Mouse (Mus musculus) heart, postnatal 36 days (tissue): ENCODE results near the gene Raly. TPM values are rescaled to one million over a fixed set of nuclear protein-coding genes. Genes with fewer than 3 reads are reported as not detected.

Source experiments
- DNase-seq, 2 experiments: peaks; one replicate each; pipeline ENCODE4 v3.0.0; 2021 to 2022
- intact Hi-C: fragments of 180-260 bp; cut with DNase I; formaldehyde crosslinking; loops from one replicate; pipeline ENCODE4 v1.15.1; 2025
- total RNA-seq, 2 experiments: library from RNA; stranded (reverse); gene quantifications; 2 replicates each; pipeline ENCODE4 v1.2.3; 2021

The Raly gene
- 100 to 1,000 TPM in 1 of 2 experiments, 10 to 100 TPM in 1; 99.3 to 104 TPM for total RNA-seq

- intact Hi-C loops, result loop anchor here (2.0 to 5.0 kb wide), 3 partner anchors 64 to 134 kb away; partner anchors contain the start of gene Eif2s2
- peak; percentile 91 to 94 for DNase-seq
These were observed at the start of gene Raly, which contains the start of gene a for GRCm38 (mm10) chr2:154790656-154791483. Raly (plus strand) TSS chr2:154791096. a (plus strand) TSS chr2:154791402.

GRCm38 (mm10) chr2:154742911-154743819, 47.7 kb upstream of the Raly start:
- intact Hi-C loops, result no loop called here
- DNase-seq, result no peak

GRCm38 (mm10) chr2:154743915-154744314, 47.0 kb upstream of the Raly start:
- DNase-seq, result no peak
- intact Hi-C loops, result no loop called here

- intact Hi-C loops, result no loop called here
- no peak for DNase-seq
These were observed 42.5 kb upstream of the Raly start for GRCm38 (mm10) chr2:154748383-154748782.

- intact Hi-C loops, result no loop called here
- DNase-seq, result no peak
These were observed 41.6 kb upstream of the Raly start for GRCm38 (mm10) chr2:154749046-154750036.

- no peak for DNase-seq
These were observed 39.0 kb upstream of the Raly start for GRCm38 (mm10) chr2:154751924-154752323.

GRCm38 (mm10) chr2:154754068-154754560, 36.8 kb upstream of the Raly start:
- intact Hi-C loops, result no loop called here
- DNase-seq, result no peak

More at GRCm38 (mm10) chr2:154751924-154752323, 39.0 kb upstream of the Raly start:
- intact Hi-C loops, result no loop called here

GRCm38 (mm10) chr2:154755791-154756190, 35.1 kb upstream of the Raly start:
- DNase-seq, result no peak
- intact Hi-C loops, result no loop called here

- intact Hi-C loops, result no loop called here
- no peak for DNase-seq
These were observed 33.2 kb upstream of the Raly start for GRCm38 (mm10) chr2:154757691-154758090.

GRCm38 (mm10) chr2:154758454-154758853, 32.4 kb upstream of the Raly start:
- intact Hi-C loops, result no loop called here
- DNase-seq, result no peak

GRCm38 (mm10) chr2:154763226-154763625, 27.7 kb upstream of the Raly start:
- DNase-seq, result no peak
- intact Hi-C loops, result no loop called here

- DNase-seq, result no peak
- intact Hi-C loops, result no loop called here
These were observed 25.9 kb upstream of the Raly start for GRCm38 (mm10) chr2:154764828-154765497.

- DNase-seq, result no peak
- intact Hi-C loops, result no loop called here
These were observed 25.3 kb upstream of the Raly start for GRCm38 (mm10) chr2:154765554-154766008.

- intact Hi-C loops, result no loop called here
- no peak for DNase-seq
These were observed 23.8 kb upstream of the Raly start for GRCm38 (mm10) chr2:154767051-154767450.

- DNase-seq, result no peak
- intact Hi-C loops, result no loop called here
These were observed 21.0 kb upstream of the Raly start, which contains the start of gene Gm14214 for GRCm38 (mm10) chr2:154769930-154770329. Gm14214 (minus strand) TSS chr2:154770030.

GRCm38 (mm10) chr2:154771604-154772003, 19.3 kb upstream of the Raly start:
- no peak for DNase-seq
- intact Hi-C loops, result no loop called here

GRCm38 (mm10) chr2:154774032-154774431, 16.9 kb upstream of the Raly start:
- intact Hi-C loops, result no loop called here
- DNase-seq, result no peak

- intact Hi-C loops, result no loop called here
- DNase-seq, result no peak
These were observed 14.4 kb upstream of the Raly start for GRCm38 (mm10) chr2:154776496-154776895.

- no peak for DNase-seq
- intact Hi-C loops, result loop anchor here (5.0 kb wide), 1 partner anchor 42 kb away; no protein-coding TSS in a partner anchor
These were observed 11.2 kb upstream of the Raly start for GRCm38 (mm10) chr2:154779648-154780047.
